Mouse (Mus musculus) cerebellum, adult (tissue): ENCODE measurements around the gene 3110082J24Rik.

Experiments
- ATAC-seq: cut with Nextera tagmentation; 2 replicates; pipeline ENCODE4 v1.9.2; 2017; ENCODE audit warnings: mild to moderate bottlenecking, moderate library complexity, mixed read lengths; ENCODE audit not compliant: insufficient number of reproducible peaks, low FRiP score, low TSS enrichment

Gene 3110082J24Rik

GRCm38 (mm10) chr5:30105668-30106300 is at the start of gene 3110082J24Rik:
Gene 3110082J24Rik, minus strand, starts transcription at chr5:30106086.
- no peak for ATAC-seq

GRCm38 (mm10) chr5:30155395-30155792 is 49.5 kb upstream of the 3110082J24Rik start:
- ATAC-seq, result no peak; the same call in 1 of the 2 replicates

- peak; percentile 91 for ATAC-seq
These were observed 48.8 kb upstream of the 3110082J24Rik start, which contains the start of the genes Hadha and Hadhb for GRCm38 (mm10) chr5:30154474-30155394. Gene Hadha, minus strand, starts transcription at chr5:30155162. Gene Hadhb, plus strand, starts transcription at chr5:30155248.

GRCm38 (mm10) chr5:30154013-30154412 is 48.1 kb upstream of the 3110082J24Rik start:
- no peak for ATAC-seq

- no peak for ATAC-seq
These were observed 47.3 kb upstream of the 3110082J24Rik start for GRCm38 (mm10) chr5:30153222-30153621.

GRCm38 (mm10) chr5:30152413-30152812 is 46.5 kb upstream of the 3110082J24Rik start:
- ATAC-seq, result no peak

- ATAC-seq, result no peak
These were observed 46.1 kb upstream of the 3110082J24Rik start for GRCm38 (mm10) chr5:30152007-30152406.

- ATAC-seq, result no peak
These were observed 42.4 kb upstream of the 3110082J24Rik start for GRCm38 (mm10) chr5:30148133-30148920.

GRCm38 (mm10) chr5:30146526-30146925 is 40.6 kb upstream of the 3110082J24Rik start:
- ATAC-seq, result no peak

- no peak for ATAC-seq
These were observed 32.3 kb upstream of the 3110082J24Rik start for GRCm38 (mm10) chr5:30138193-30138592.

- no peak for ATAC-seq
These were observed 31.4 kb upstream of the 3110082J24Rik start for GRCm38 (mm10) chr5:30137271-30137670.

- ATAC-seq, result no peak
These were observed 29.9 kb upstream of the 3110082J24Rik start for GRCm38 (mm10) chr5:30135711-30136231.

- no peak for ATAC-seq
These were observed 26.3 kb upstream of the 3110082J24Rik start for GRCm38 (mm10) chr5:30132173-30132572.

GRCm38 (mm10) chr5:30131246-30131645 is 25.4 kb upstream of the 3110082J24Rik start:
- no peak for ATAC-seq

GRCm38 (mm10) chr5:30128680-30129079 is 22.8 kb upstream of the 3110082J24Rik start:
- no peak for ATAC-seq

GRCm38 (mm10) chr5:30127921-30128597 is 22.2 kb upstream of the 3110082J24Rik start:
- ATAC-seq, result no peak

GRCm38 (mm10) chr5:30126756-30127155 is 20.9 kb upstream of the 3110082J24Rik start:
- ATAC-seq, result no peak

GRCm38 (mm10) chr5:30125587-30125986 is 19.7 kb upstream of the 3110082J24Rik start:
- ATAC-seq, result no peak

- ATAC-seq, result no peak
These were observed 16.6 kb upstream of the 3110082J24Rik start for GRCm38 (mm10) chr5:30122481-30122880.

GRCm38 (mm10) chr5:30120106-30120505 is 14.2 kb upstream of the 3110082J24Rik start:
- ATAC-seq, result no peak
